In the genomic region with DNA sequence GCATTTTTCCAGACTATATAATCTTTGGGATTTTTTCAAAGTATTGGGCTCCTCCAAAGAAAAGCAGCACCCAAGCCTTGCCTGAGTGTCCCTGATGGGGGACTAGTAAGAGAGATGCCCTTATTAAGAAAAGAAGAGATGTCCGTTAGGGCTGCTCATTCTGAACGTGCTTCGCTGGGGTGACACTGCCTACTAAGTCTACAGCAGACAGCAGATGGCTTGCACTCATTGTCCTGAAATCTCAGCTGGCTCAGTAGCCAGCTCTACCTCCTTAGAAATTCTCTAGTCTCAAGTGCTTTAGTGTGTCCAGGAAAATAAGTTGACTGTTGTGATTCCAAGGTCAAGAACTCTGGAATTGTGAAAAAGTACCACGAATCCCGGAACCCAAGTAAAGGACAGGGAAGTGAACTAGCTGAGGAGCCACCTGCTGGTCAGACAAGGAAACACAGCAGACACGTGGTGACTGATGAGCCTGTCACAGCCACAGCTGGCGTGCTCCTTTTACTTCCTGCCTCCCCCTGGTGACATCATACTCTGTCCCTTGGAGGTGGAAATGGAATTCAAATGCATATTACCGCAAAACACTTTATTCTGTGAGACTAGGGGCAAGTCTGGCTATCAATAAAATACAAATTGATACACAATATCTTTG, we compare ENCODE assay signal across 8 mouse cellular contexts.
A peak's percentile ranks its signal among the peaks of the same experiment; 100 is the strongest.
DNase-seq lines count a peak whose midpoint lies in the region; ATAC-seq and TF ChIP-seq lines count a peak whose summit lies in the region.

No protein-coding gene starts in this region.

- 60% methylated on average over 8 of the region's 8 CpGs for WGBS in midbrain, embryonic 10.5 days
- WGBS in midbrain, embryonic 16.5 days: 50% methylated on average over 8 of the region's 8 CpGs
- 34% methylated on average over 8 of the region's 8 CpGs for WGBS in bone marrow, adult 2 months
- 53% methylated on average over 8 of the region's 8 CpGs for WGBS in hindbrain, embryonic 11.5 days
- 62% methylated on average over 8 of the region's 8 CpGs for WGBS in midbrain, postnatal 0 days

- H3K36me3 ChIP-seq in midbrain, embryonic 10.5 days: no peaks in the 10 kb centered on the region
- no peaks in the 10 kb centered on the region for H3K36me3 ChIP-seq in midbrain, embryonic 16.5 days (ENCODE audit: control insufficient read depth, insufficient read depth, low read length)
- H3K36me3 ChIP-seq in hindbrain, embryonic 11.5 days (ENCODE audit: control insufficient read depth, insufficient read depth, low read length): no peaks in the 10 kb centered on the region
- H3K36me3 ChIP-seq in midbrain, postnatal 0 days (ENCODE audit: insufficient read depth, low read length): no peaks in the 10 kb centered on the region
- H3K36me3 ChIP-seq in testis, adult 2 months (ENCODE audit: control insufficient read depth, insufficient read depth, low read length): no peaks in the 10 kb centered on the region

- no peak overlapping the region for H3K4me2 ChIP-seq in midbrain, embryonic 16.5 days (ENCODE audit: low read length)
- H3K4me2 ChIP-seq in hindbrain, embryonic 11.5 days (replicated peaks; ENCODE audit: low read depth, low read length): no peak overlapping the region
- no peak overlapping the region for H3K4me2 ChIP-seq in midbrain, postnatal 0 days (ENCODE audit: low read depth, low read length, poor library complexity, severe bottlenecking)

- intact Hi-C loops in left cerebral cortex, postnatal 14 days (cut with DNase I): no loop called here

- no peaks in the 10 kb centered on the region for H3K4me1 ChIP-seq in midbrain, embryonic 10.5 days
- H3K4me1 ChIP-seq in midbrain, embryonic 16.5 days (ENCODE audit: control insufficient read depth, insufficient read depth, low read length): no peaks in the 10 kb centered on the region
- no peaks in the 10 kb centered on the region for H3K4me1 ChIP-seq in bone marrow, adult 2 months (ENCODE audit: control insufficient read depth, insufficient read depth, low read length)
- H3K4me1 ChIP-seq in hindbrain, embryonic 11.5 days (replicated peaks; ENCODE audit: control insufficient read depth, insufficient read depth, low read length): no peaks in the 10 kb centered on the region
- no peaks in the 10 kb centered on the region for H3K4me1 ChIP-seq in midbrain, postnatal 0 days (ENCODE audit: insufficient read depth, low read length)
- no peaks in the 10 kb centered on the region for H3K4me1 ChIP-seq in testis, adult 2 months (ENCODE audit: control insufficient read depth, insufficient read depth, low read length)

- peak; percentile 69 for TF ChIP-seq CTCF in bone marrow, adult 2 months (IDR thresholded peaks at IDR 0.05; ENCODE audit: control insufficient read depth, insufficient read depth, low read length)
- TF ChIP-seq CTCF in midbrain, postnatal 0 days (IDR thresholded peaks at IDR 0.05): peak; percentile 47
- peak; percentile 60; the same call in 1 of the 2 replicates for TF ChIP-seq CTCF in testis, adult 2 months (IDR thresholded peaks at IDR 0.05; ENCODE audit: control insufficient read depth, insufficient read depth, insufficient replicate concordance, low read depth, low read length)

- no peak for TF ChIP-seq POLR2A in bone marrow, adult 2 months (IDR thresholded peaks at IDR 0.05; ENCODE audit: borderline replicate concordance, control insufficient read depth, low read depth, low read length)
- TF ChIP-seq POLR2A in testis, adult 2 months (IDR thresholded peaks at IDR 0.05; ENCODE audit: control insufficient read depth, low read depth, low read length): no peak

- DNase-seq in midbrain, embryonic 10.5 days (ENCODE audit: low spot score): peak; percentile 60
- DNase-seq in hindbrain, embryonic 11.5 days (ENCODE audit: low spot score): peak; percentile 69
- peak; percentile 29 to 31 for DNase-seq in left cerebral cortex, postnatal 14 days (ENCODE audit: low spot score in 2 of 2)
- DNase-seq in midbrain, postnatal 0 days (ENCODE audit: low spot score): peak; percentile 35

- H3K9ac ChIP-seq in midbrain, embryonic 16.5 days (ENCODE audit: low read depth, low read length): no peak overlapping the region
- H3K9ac ChIP-seq in hindbrain, embryonic 11.5 days (ENCODE audit: low read depth, low read length): no peak overlapping the region
- H3K9ac ChIP-seq in midbrain, postnatal 0 days (replicated peaks; ENCODE audit: low read length, poor library complexity, severe bottlenecking): no peak overlapping the region

- no peak overlapping the region for H3K27ac ChIP-seq in midbrain, embryonic 10.5 days (replicated peaks)
- H3K27ac ChIP-seq in midbrain, embryonic 16.5 days (ENCODE audit: low read length): no peak overlapping the region
- no peak overlapping the region for H3K27ac ChIP-seq in bone marrow, adult 2 months (ENCODE audit: control insufficient read depth, insufficient read depth, low read depth, low read length, poor library complexity)
- no peak overlapping the region for H3K27ac ChIP-seq in hindbrain, embryonic 11.5 days (ENCODE audit: low read depth, low read length)
- no peak overlapping the region for H3K27ac ChIP-seq in midbrain, postnatal 0 days (ENCODE audit: low read depth, low read length)
- no peak overlapping the region for H3K27ac ChIP-seq in testis, adult 2 months (ENCODE audit: control insufficient read depth, insufficient read depth, low read depth, low read length)

- no peak overlapping the region for H3K4me3 ChIP-seq in midbrain, embryonic 10.5 days
- no peak overlapping the region for H3K4me3 ChIP-seq in midbrain, embryonic 16.5 days (ENCODE audit: low read depth, low read length)
- no peak overlapping the region for H3K4me3 ChIP-seq in bone marrow, adult 2 months (replicated peaks; ENCODE audit: control insufficient read depth, low read depth, low read length)
- no peak overlapping the region for H3K4me3 ChIP-seq in hindbrain, embryonic 11.5 days (ENCODE audit: low read depth, low read length)
- no peak overlapping the region for H3K4me3 ChIP-seq in midbrain, postnatal 0 days (ENCODE audit: low read depth, low read length)
- H3K4me3 ChIP-seq in testis, adult 2 months (ENCODE audit: control insufficient read depth, low read depth, low read length): no peak overlapping the region

- H3K9me3 ChIP-seq in midbrain, embryonic 10.5 days (replicated peaks): no peaks in the 10 kb centered on the region
- no peaks in the 10 kb centered on the region for H3K9me3 ChIP-seq in midbrain, embryonic 16.5 days (replicated peaks; ENCODE audit: control insufficient read depth, low read length, poor library complexity, severe bottlenecking)
- H3K9me3 ChIP-seq in hindbrain, embryonic 11.5 days (ENCODE audit: control insufficient read depth, low read length): no peaks in the 10 kb centered on the region
- H3K9me3 ChIP-seq in midbrain, postnatal 0 days (ENCODE audit: low read length): no peaks in the 10 kb centered on the region

- H3K27me3 ChIP-seq in midbrain, embryonic 10.5 days (ENCODE audit: low read depth, poor library complexity, severe bottlenecking): no peaks in the 10 kb centered on the region
- H3K27me3 ChIP-seq in midbrain, embryonic 16.5 days (ENCODE audit: control insufficient read depth, insufficient read depth, low read depth, low read length): no peaks in the 10 kb centered on the region
- H3K27me3 ChIP-seq in hindbrain, embryonic 11.5 days (ENCODE audit: control insufficient read depth, insufficient read depth, low read length): no peaks in the 10 kb centered on the region
- no peaks in the 10 kb centered on the region for H3K27me3 ChIP-seq in midbrain, postnatal 0 days (ENCODE audit: insufficient read depth, low read length)
- no peaks in the 10 kb centered on the region for H3K27me3 ChIP-seq in testis, adult 2 months (ENCODE audit: control insufficient read depth, insufficient read depth, low read length)

- ATAC-seq in midbrain, embryonic 16.5 days: no peak
- peak; percentile 59; the same call in 1 of the 2 replicates for ATAC-seq in erythroid progenitor cell, adult 5-6 weeks (replicated peaks; ENCODE audit: low FRiP score, poor library complexity, severe bottlenecking)
- ATAC-seq in hindbrain, embryonic 11.5 days (ENCODE audit: low FRiP score): peak; percentile 81
- ATAC-seq in midbrain, postnatal 0 days (ENCODE audit: low FRiP score): no peak

Comparison
In these comparisons a context has a peak if more than half of its experiments do, and no peak if none do; other contexts are left out.
1. ATAC-seq: peak in erythroid progenitor cell, adult 5-6 weeks (single experiment) and hindbrain, embryonic 11.5 days (single experiment); none in midbrain, embryonic 16.5 days (single experiment) and midbrain, postnatal 0 days (single experiment).
2. Peak in every context shown above with its lines, with median percentiles within 50 percentile points of each other: DNase-seq and CTCF ChIP-seq.